Mouse (Mus musculus) thymus, postnatal 0 days (tissue): Measurements from ENCODE around the gene Met. TPM values are rescaled to one million over a fixed set of nuclear protein-coding genes. Genes with fewer than 3 reads are reported as not detected.

Source experiments
- DNase-seq: peaks from one replicate; pipeline ENCODE4 v3.0.0-alpha.2; 2015; ENCODE audit warnings: low spot score
- polyA plus RNA-seq: library from polyadenylated mRNA; unstranded; fragments of >200 nt; fragmentation: Nextera tagmentation; extraction: Ambion mirVana; gene quantifications from 2 replicates; pipeline ENCODE4 v1.2.1, GENCODE M21; 2015

Met gene
- polyA plus RNA-seq, 1 experiment from 2014 or later = 0.34 TPM

- no peak for DNase-seq
These were observed 137.9 kb downstream of the Met start for GRCm38 (mm10) chr6:17601526-17601925.

- DNase-seq = no peak
These were observed 143.3 kb downstream of the Met start for GRCm38 (mm10) chr6:17606915-17607314.

GRCm38 (mm10) chr6:17611352-17612010, 147.9 kb downstream of the Met start:
- no peak for DNase-seq

- DNase-seq = no peak
These were observed 149.1 kb downstream of the Met start for GRCm38 (mm10) chr6:17612652-17613051.

GRCm38 (mm10) chr6:17620823-17621222, 157.2 kb downstream of the Met start:
- no peak for DNase-seq

GRCm38 (mm10) chr6:17621436-17621835, 157.8 kb downstream of the Met start:
- DNase-seq = no peak

Other genes with a start within 250 kb of the Met start
- 10.4 and 11.1 TPM in 2 replicates for gene Cav2, start 182.6 kb upstream of the Met start, polyA plus RNA-seq
- 42.1 and 46.4 TPM in 2 replicates for gene Cav1, start 157.5 kb upstream of the Met start, polyA plus RNA-seq
- 267 and 279 TPM in 2 replicates for gene Capza2, start 172.4 kb downstream of the Met start, polyA plus RNA-seq
- 15.4 and 16.5 TPM in 2 replicates for gene St7, start 229.1 kb downstream of the Met start, polyA plus RNA-seq